15 mouse cellular contexts compared by ENCODE assay signal in the genomic region with DNA sequence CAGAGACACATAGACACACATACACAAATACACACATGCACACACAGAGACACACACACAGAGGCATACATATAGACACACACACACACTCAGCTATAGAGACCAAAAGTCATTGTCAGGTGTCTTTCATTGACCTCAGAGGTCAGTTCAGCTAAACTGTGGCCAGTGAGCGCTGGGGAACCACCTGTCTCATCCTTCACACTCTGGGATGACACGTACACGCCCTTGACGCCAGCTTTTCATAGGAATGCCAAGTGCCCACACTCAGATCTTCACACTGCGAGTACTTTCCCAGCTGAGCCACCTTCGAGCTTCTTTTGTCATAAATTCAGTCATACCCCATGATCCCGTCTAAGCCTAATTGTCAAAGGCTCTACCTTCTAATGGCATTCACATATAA.
"Had no signal": no experiment of that assay in that cellular context is flagged by ENCODE, and none has a peak within 500 bp of the region (broad histone marks: within the 10 kb centered on the region; RNA-seq: fewer than 3 reads in every experiment).

No protein-coding gene starts in this region.

- H3K27me3 ChIP-seq: midbrain, embryonic 12.5 days; neural tube, embryonic 12.5 days; stomach, embryonic 15.5 days had no signal

- H3K9me3 ChIP-seq: midbrain, embryonic 10.5 days; midbrain, embryonic 12.5 days; neural tube, embryonic 12.5 days; stomach, embryonic 15.5 days had no signal

- H3K36me3 ChIP-seq: midbrain, embryonic 10.5 days; midbrain, embryonic 12.5 days; neural tube, embryonic 12.5 days; stomach, embryonic 15.5 days had no signal

- H3K4me2 ChIP-seq: lung, embryonic 14.5 days; midbrain, embryonic 12.5 days; neural tube, embryonic 12.5 days; stomach, embryonic 15.5 days had no signal

- DNase-seq: lung, adult 18-20 months; lung, embryonic 14.5 days; lung, postnatal 10 days; lung, postnatal 4 days; midbrain, embryonic 14.5 days; right cerebral cortex, postnatal 14 days; thymus, adult 2 months; thymus, postnatal 25 days; thymus, postnatal 4 days had no signal

- ATAC-seq: midbrain, embryonic 16.5 days had no signal

- H3K9ac ChIP-seq: lung, embryonic 14.5 days; midbrain, embryonic 12.5 days; neural tube, embryonic 12.5 days; stomach, embryonic 15.5 days had no signal

- H3K4me1 ChIP-seq: neural tube, embryonic 12.5 days; stomach, embryonic 15.5 days had no signal

- H3K4me3 ChIP-seq: midbrain, embryonic 10.5 days; midbrain, embryonic 12.5 days; neural tube, embryonic 12.5 days; stomach, embryonic 15.5 days had no signal

- H3K27ac ChIP-seq: midbrain, embryonic 10.5 days; midbrain, embryonic 12.5 days; neural tube, embryonic 12.5 days; stomach, embryonic 15.5 days; stomach, postnatal 0 days had no signal
